ENCODE assay signal across 14 mouse cellular contexts in the genomic region with DNA sequence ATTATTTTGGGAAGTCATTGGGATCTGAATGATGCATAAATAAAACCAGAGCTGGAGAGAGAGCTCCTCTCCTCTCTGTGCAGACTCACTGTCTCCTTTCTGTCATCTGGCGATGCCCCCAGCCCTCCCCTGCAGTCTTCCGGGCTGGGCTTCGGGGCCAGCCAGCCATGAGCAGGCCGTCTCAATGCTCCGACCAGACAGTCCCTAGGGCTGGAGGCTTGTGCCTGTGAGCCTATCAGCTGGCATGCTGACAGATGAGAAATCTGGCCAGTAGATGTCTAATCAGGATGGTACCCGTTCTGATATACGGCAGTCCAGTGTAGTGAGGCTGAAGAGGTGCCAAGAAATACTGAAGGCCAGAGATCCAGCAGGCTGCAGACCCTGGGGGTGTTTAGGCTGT.
DNase-seq lines count a peak whose midpoint lies in the region; ATAC-seq and TF ChIP-seq lines count a peak whose summit lies in the region.
"Had no signal": no experiment of that assay in that cellular context is flagged by ENCODE, and none has a peak within 500 bp of the region (broad histone marks: within the 10 kb centered on the region; RNA-seq: fewer than 3 reads in every experiment).

No protein-coding gene starts in this region.

- no peaks in the 10 kb centered on the region for H3K36me3 ChIP-seq in hindbrain, postnatal 0 days (ENCODE audit: insufficient read depth, low read length)
- no peaks in the 10 kb centered on the region for H3K36me3 ChIP-seq in hindbrain, embryonic 10.5 days
- no peaks in the 10 kb centered on the region for H3K36me3 ChIP-seq in neural tube, embryonic 14.5 days (ENCODE audit: control insufficient read depth, insufficient read depth, low read length)
- no peaks in the 10 kb centered on the region for H3K36me3 ChIP-seq in intestine, embryonic 16.5 days (ENCODE audit: control insufficient read depth, insufficient read depth, low read length)
- H3K36me3 ChIP-seq: heart, embryonic 10.5 days; kidney, embryonic 15.5 days had no signal

- peak; percentile 77 to 82 for DNase-seq in cerebellum, postnatal 10 days
- DNase-seq in cerebellum, postnatal 36 days: no peak
- DNase-seq in hindbrain, postnatal 0 days (ENCODE audit: low spot score): peak; percentile 66
- no peak for DNase-seq in hindbrain, embryonic 10.5 days (ENCODE audit: low spot score)
- DNase-seq in adrenal gland, postnatal 14 days: peak; percentile 11
- DNase-seq: gastrocnemius, postnatal 36 days; lung, adult 18-20 months; thymus, adult 18-20 months had no signal

- H3K4me1 ChIP-seq in hindbrain, postnatal 0 days (ENCODE audit: insufficient read depth, low read length): no peaks in the 10 kb centered on the region
- H3K4me1 ChIP-seq in hindbrain, embryonic 10.5 days (replicated peaks): no peaks in the 10 kb centered on the region
- H3K4me1 ChIP-seq in neural tube, embryonic 14.5 days (ENCODE audit: control insufficient read depth, insufficient read depth, low read length): no peaks in the 10 kb centered on the region
- no peaks in the 10 kb centered on the region for H3K4me1 ChIP-seq in intestine, embryonic 16.5 days (ENCODE audit: control insufficient read depth, insufficient read depth, low read length)
- H3K4me1 ChIP-seq: forebrain, embryonic 13.5 days; heart, embryonic 10.5 days; kidney, embryonic 15.5 days had no signal

- H3K9me3 ChIP-seq in hindbrain, postnatal 0 days (ENCODE audit: low read length): no peaks in the 10 kb centered on the region
- no peaks in the 10 kb centered on the region for H3K9me3 ChIP-seq in hindbrain, embryonic 10.5 days
- no peaks in the 10 kb centered on the region for H3K9me3 ChIP-seq in neural tube, embryonic 14.5 days (ENCODE audit: control insufficient read depth, low read length)
- no peaks in the 10 kb centered on the region for H3K9me3 ChIP-seq in intestine, embryonic 16.5 days (ENCODE audit: control insufficient read depth, low read length)
- H3K9me3 ChIP-seq: forebrain, embryonic 13.5 days; heart, embryonic 10.5 days; kidney, embryonic 15.5 days had no signal

- no peaks in the 10 kb centered on the region for H3K27me3 ChIP-seq in hindbrain, postnatal 0 days (ENCODE audit: insufficient read depth, low read length)
- H3K27me3 ChIP-seq in hindbrain, embryonic 10.5 days (ENCODE audit: insufficient read depth, poor library complexity, severe bottlenecking): no peaks in the 10 kb centered on the region
- H3K27me3 ChIP-seq in neural tube, embryonic 14.5 days (ENCODE audit: control insufficient read depth, insufficient read depth, low read length): no peaks in the 10 kb centered on the region
- no peaks in the 10 kb centered on the region for H3K27me3 ChIP-seq in intestine, embryonic 16.5 days (replicated peaks; ENCODE audit: control insufficient read depth, insufficient read depth, low read length)
- H3K27me3 ChIP-seq: forebrain, embryonic 13.5 days; kidney, embryonic 15.5 days; Patski had no signal

- H3K9ac ChIP-seq in hindbrain, postnatal 0 days (replicated peaks; ENCODE audit: low read length): no peak overlapping the region
- H3K9ac ChIP-seq in neural tube, embryonic 14.5 days (replicated peaks; ENCODE audit: low read depth, low read length): no peak overlapping the region
- H3K9ac ChIP-seq in intestine, embryonic 16.5 days (ENCODE audit: low read depth, low read length): no peak overlapping the region
- H3K9ac ChIP-seq: forebrain, embryonic 13.5 days; kidney, embryonic 15.5 days had no signal

- ATAC-seq in hindbrain, postnatal 0 days: peak; percentile 67
- peak; percentile 46; the same call in 1 of the 2 replicates for ATAC-seq in neural tube, embryonic 14.5 days (ENCODE audit: low read depth)
- no peak; the same call in 1 of the 2 replicates for ATAC-seq in intestine, embryonic 16.5 days
- ATAC-seq: forebrain, embryonic 13.5 days; Patski had no signal

- no peak for TF ChIP-seq CTCF in hindbrain, postnatal 0 days (IDR thresholded peaks at IDR 0.05; ENCODE audit: low read depth)

- no peak overlapping the region for H3K27ac ChIP-seq in hindbrain, postnatal 0 days
- no peak overlapping the region for H3K27ac ChIP-seq in hindbrain, embryonic 10.5 days
- no peak overlapping the region for H3K27ac ChIP-seq in neural tube, embryonic 14.5 days (ENCODE audit: low read depth, low read length)
- no peak overlapping the region for H3K27ac ChIP-seq in intestine, embryonic 16.5 days (ENCODE audit: low read length)
- H3K27ac ChIP-seq: forebrain, embryonic 13.5 days; heart, embryonic 10.5 days; kidney, embryonic 15.5 days had no signal

- 45% methylated on average over 7 of the region's 7 CpGs for WGBS in hindbrain, postnatal 0 days
- WGBS in hindbrain, embryonic 10.5 days: 78% methylated on average over 7 of the region's 7 CpGs
- 67% methylated on average over 7 of the region's 7 CpGs for WGBS in neural tube, embryonic 14.5 days
- WGBS in intestine, embryonic 16.5 days: 61% methylated on average over 7 of the region's 7 CpGs

- H3K4me3 ChIP-seq in hindbrain, postnatal 0 days (ENCODE audit: low read length): no peak overlapping the region
- no peak overlapping the region for H3K4me3 ChIP-seq in hindbrain, embryonic 10.5 days
- H3K4me3 ChIP-seq in neural tube, embryonic 14.5 days (ENCODE audit: low read depth, low read length): no peak overlapping the region
- no peak overlapping the region for H3K4me3 ChIP-seq in intestine, embryonic 16.5 days (ENCODE audit: low read length)
- H3K4me3 ChIP-seq: forebrain, embryonic 13.5 days; heart, embryonic 10.5 days; kidney, embryonic 15.5 days had no signal

- no peak overlapping the region for H3K4me2 ChIP-seq in hindbrain, postnatal 0 days (ENCODE audit: low read depth, low read length)
- no peak overlapping the region for H3K4me2 ChIP-seq in neural tube, embryonic 14.5 days (ENCODE audit: low read depth, low read length)
- no peak overlapping the region for H3K4me2 ChIP-seq in intestine, embryonic 16.5 days (ENCODE audit: low read depth, low read length)
- H3K4me2 ChIP-seq: forebrain, embryonic 13.5 days; kidney, embryonic 15.5 days had no signal

Comparison
In these comparisons a context has a peak if more than half of its experiments do, and no peak if none do; other contexts are left out.
1. DNase-seq: peak in cerebellum, postnatal 10 days (2 of 2), hindbrain, postnatal 0 days (single experiment) and adrenal gland, postnatal 14 days (single experiment); none in cerebellum, postnatal 36 days (0 of 2) and hindbrain, embryonic 10.5 days (single experiment).